Mouse (Mus musculus) retina, postnatal 1 day (tissue): ENCODE data around the gene Igf1r.
"Not testable (repeated sequence)": the region's sequence is repeated elsewhere in the genome, so short reads cannot be mapped to it uniquely, and the experiment has no call there.

Source experiments
- DNase-seq: peaks from one replicate; pipeline ENCODE4 v3.0.0-alpha.2; 2012

The Igf1r gene

DNA sequence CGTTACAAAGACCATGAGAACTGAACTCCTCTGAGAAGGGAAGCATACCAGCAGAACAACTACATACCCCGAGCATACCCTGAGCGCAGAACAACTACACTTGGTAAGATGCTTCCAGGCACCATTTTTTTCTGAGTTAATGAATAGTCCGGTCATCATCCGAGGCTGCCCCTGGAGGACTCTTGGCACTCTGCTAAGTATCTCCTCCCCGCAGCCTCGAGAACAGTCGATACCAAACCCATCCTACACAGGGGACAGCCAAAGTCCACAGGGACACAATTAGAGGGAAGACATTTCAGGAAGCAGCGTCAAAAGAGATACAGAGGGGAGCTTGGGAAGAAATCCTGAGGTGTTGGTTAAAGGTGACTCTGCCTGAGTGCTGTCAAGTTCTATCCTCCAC is 288.6 kb downstream of the Igf1r start:
- no peak for DNase-seq

DNA sequence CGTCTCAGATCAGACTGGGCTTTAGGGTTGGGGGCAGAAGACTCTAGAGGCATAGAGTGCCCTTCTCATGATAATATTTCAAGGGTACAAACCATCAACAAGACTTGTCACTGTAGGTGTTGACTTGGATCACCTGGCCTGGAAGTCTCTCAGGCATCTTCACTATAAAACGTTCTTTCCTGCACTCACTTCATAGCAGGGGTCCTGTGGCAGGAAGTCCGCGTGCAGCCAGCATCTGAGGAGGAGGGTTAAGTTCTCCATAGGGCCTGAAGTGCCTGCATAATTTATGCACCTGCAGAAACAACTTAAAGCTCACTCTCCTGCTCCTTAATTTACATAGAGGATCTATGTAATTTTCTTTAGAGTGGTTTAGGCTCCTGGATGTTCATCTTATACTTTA is 293.1 kb downstream of the Igf1r start:
- DNase-seq, result no peak

DNA sequence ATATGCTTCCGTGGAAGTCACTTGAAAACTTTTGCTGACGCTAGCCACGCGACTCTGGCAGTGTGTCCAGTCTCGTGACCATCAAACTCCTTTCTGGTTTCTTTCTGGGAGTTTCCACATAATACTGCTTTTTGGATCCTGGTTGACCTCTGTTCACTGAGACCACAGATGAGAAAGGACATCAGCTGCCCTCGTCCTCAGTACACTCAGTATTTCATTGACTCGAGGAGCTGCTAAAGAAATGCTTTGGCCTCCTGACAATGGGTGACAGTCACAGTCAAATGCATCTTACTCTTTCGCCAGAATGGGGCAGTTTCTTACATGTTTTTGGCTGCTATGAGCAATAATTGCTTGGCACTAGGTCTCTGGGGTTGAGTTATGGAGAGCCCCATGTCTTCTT is 293.6 kb downstream of the Igf1r start:
- DNase-seq, result no peak

DNA sequence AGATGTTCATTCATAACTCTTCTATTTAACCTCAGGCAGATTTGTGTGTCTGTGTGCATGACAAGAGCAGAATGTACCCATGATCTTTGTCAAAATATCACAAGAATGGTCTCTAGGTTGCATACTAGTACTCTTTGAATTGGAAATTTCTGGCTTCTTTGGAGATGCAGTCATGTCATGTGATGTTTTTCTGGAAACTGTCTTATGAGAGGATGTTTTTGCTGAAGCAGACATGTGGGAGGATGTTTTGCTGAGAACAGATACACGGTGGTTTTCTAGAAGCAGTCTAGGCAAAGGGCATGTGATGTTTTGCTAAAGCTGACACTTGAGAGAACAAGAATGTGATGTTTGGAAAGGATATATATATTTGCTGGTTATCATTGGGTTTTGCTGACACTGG is 297.8 kb downstream of the Igf1r start:
- no peak for DNase-seq

DNA sequence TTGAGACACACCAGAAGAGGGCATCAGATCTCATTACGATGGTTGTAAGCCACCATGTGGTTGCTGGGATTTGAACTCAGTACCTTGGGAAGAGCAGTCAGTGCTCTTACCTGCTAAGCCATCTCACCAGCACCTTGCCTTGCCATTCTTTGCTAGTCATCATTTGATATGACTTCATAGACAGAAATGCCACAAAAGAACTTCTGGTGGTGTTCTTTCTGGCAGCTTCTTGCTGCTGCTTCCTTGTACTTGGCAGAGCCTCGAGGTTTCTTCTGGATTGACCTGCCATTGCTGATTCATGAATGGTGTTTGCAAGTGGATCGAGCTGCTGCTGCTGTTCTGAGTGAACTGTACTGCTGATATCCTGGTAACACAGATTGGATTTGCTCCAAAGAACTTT is 298.3 kb downstream of the Igf1r start:
- no peak for DNase-seq

DNA sequence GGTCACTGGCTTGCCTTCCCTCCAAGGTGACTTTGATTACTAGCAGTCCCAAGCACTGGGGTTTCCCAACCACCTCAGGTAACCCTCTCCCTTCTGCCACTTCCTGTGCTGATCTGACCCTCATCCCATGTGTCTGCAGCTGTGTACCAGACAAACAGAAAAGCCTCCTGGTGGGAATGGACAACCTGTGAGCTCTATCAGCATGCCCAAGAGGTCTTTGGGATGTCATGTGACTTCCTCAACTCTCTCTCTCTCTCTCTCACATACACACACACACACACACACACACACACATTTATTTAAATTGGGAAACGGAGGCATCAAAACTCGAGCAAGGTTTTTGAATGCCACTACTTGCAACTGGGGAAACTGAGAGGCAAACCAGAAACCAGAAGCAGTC is 305.1 kb downstream of the Igf1r start:
- DNase-seq, result no peak

DNA sequence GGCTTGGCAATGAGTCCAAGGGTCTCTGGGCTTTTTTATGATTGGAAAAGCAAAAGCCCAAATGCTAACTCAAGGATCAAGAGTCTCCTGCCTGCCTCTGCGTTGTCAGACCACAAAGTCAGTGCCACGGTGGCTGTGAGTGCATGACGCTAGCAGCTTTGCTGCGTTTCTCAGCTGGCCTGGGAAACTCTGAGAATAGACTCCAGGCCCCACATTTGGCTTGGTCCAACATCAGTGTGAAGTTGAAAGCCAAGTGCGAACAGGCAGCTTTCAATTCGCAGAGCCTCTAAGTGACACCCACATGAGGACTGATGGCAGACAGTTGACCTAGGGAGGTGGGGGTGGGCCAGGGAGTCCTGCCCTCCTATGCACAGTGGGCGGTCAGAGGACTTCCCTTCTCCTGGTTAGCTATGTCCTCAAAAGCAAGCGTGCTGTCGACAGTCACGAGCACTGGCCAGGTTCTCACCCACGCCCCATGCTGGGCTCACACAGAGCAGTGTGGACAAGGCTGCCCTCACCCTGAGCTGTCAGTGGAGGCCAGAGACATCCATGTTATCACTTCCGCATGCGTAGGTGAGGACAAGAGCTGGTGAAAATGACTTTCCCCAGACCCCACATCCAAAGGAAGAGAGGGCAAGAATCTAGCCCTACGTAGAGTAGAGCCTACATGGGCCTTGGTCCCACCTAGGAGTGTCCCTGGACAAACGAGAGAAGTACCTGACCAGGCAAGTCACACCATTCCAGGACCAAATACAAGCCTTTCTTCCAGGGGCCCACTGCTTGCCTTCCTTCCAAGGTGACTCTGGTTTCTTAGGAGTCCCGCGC is 305.9 kb downstream of the Igf1r start:
- no peak for DNase-seq

DNA sequence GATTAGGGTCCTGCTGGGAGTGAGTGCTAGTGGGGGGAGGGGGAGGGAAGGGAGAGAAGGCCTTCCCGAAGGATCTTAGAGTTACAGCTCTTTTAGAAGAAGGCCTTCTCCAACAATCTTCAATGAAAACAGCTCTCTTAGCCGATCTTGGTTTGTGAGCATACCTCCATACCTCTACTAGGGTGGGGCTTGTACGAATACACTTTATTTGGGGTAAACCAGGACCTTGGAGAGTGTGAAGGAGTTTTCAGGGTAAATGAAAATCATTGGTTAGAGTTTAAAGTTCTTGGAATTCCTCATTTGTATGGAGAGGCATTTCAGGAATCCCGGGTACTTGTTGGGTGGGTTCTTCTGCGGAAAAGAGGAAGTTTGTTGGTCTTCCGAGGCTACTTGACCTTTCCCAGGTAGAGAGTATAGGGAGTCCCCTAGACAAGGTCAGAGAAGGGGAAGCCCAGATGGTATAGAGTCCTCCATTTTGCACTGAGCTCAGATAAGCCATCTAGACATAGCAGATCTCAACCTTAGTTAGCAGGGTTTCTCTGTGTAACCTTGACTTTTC is 307.0 kb downstream of the Igf1r start:
- no peak for DNase-seq

DNA sequence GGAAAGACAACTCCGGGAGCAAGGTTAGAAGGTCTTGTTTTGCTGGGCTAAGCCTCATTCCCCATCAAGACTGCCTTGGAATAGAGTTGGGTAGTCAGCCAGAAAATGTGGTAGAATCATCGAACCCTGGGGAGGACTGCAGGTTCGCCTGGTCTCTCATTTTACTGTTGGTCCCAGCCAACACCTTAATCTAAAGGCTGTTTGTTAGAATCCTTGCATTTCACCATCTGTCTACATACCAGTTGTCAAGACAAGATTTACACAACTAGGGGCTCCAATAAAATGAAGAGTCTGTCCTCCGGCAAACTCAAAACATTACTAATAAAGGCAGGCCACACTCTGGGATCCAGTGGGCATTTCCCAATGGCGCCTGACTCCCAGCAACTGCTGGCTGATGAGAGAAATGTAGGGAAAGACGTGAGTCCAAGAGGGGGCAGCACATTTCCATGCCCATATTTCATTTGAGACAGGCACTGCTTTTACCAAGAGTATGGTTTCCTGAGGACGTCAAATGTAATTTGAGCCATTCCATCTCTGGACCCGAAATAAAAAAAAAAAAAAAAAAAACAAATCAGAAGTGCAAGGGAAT is 310.1 kb downstream of the Igf1r start:
- no peak for DNase-seq

DNA sequence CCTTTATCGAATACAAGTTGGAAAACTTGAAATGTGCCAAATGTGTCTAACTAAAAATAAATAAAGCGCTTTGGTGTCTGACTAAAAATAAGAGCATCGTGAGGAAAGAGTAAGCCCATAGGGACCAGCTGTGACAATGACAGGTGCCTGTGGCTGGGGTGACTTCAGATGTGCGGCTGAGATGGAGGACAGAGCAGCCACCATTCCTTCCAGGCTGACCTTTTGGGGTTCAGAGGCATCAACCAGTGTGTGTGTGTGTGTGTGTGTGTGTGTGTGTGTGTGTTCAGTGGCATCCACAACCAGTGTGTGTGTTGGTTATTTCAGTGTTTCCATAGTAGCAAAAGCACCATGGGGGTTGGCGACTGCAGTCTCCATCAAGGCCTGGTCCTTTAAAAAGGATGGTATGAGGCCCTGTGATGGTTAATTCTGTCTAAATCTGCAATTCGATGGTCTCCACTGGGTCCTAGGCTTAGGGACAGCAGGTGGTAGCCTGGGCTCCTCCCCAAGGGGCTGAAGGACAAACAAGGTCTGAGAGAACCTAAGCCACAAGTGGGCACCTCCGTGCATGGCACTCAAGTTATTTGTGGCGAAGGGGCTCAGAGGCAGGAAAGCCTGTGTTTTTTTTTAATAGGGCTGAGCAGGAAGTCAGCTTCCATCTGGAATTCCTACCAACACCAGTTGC is 310.9 kb downstream of the Igf1r start:
- no peak for DNase-seq

DNA sequence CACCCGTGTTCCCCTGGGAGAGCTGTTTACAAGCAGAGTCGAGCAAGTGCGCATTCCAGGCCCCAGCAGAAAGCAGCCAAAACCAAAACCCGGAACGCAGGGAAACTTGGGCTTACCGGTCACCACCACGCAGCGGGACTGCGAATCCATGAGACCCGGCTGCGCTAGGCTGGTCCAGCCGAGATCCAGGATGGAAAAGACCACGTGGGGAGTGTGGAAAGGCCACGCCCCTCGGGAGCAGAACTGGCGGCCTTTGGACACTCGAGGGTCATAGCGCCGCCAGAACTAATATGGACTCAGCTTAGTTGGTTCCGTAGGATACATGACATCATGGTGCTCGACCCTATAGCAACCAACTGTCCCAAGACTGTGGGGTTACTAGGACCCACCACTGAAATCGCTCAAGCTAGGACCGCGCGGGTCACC is 311.4 kb downstream of the Igf1r start, which contains the start of gene Pgpep1l:
Gene Pgpep1l (minus strand): TSS at position 206 of the 426 bp plus-strand sequence.
- peak; percentile 71 for DNase-seq

DNA sequence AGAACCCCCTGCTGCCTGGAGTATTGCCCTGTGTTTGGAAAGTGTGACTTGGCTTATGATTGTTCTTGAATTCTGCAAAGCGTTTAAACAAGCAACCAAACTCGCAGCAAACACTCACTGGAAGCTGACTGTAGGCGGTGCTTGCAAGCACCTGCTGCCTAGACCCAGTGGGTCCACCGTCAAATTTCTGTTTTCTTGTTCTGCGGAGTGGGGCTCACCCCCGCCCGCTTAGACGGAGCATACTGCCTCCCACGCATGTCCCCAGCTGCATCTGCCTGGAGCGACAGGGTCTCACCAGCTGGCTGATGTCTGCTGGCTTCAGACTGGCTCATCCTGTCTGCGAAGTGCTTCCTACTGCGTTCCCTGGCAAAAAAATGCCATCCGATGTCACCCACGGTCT is 311.9 kb downstream of the Igf1r start:
- DNase-seq, result peak; percentile 61

DNA sequence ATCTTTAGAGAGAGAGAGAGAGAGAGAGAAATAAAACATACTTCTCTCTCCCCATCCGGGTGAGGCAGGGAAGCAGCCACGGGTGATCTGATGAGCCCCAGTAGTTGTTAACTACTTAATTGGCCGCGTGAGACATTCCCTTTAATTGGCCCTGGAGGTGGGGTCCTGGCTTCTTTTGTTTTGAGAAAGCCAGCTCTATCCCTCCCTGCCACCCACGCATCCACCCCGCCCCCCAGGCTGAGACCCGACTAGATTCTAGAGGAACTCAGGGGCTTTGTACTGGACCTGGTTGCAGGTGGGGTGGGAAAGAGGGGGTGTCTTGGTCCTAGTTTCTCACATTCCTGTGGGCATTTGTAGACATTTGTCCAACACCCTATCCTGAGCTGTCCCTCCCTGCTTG is 312.8 kb downstream of the Igf1r start:
- DNase-seq, result peak; percentile 68

DNA sequence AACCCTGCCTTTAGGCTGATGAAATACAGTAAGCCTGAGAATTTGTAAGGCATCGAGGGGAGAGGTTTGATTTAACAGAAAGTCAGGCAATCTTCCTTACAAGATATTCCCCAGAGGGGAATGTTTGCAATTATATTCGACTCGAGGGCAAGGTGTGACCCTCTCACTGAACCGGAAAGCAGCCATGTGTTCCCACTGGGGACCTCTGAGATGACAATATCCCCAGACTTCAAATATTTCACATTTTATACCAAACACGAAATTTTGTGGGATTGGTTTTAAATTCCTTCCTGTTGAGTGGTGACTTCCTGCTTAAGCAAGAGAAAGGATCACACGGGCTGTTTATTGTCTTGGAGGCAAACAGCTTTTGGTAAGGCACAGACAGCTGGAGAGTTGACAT is 314.1 kb downstream of the Igf1r start:
- DNase-seq, result no peak

DNA sequence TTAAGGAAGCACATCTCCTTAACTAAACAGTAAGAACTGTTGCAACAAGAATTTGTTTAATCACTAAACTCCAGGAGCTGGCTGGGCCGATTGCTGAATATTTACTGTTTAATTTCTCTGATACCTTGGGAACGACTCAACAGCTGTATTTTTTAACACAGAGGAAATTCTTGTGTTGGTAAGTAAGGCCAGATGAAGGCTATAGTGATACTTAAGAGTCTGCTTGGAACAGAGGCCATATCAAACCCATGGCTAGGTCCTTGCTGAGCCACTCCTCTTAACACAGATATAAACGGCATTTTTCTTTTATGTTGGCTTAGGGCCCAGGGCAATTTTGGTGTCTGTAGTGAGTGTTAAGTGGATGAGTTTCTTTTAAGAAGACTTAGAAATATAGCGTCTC is 317.9 kb downstream of the Igf1r start:
- DNase-seq, result no peak

DNA sequence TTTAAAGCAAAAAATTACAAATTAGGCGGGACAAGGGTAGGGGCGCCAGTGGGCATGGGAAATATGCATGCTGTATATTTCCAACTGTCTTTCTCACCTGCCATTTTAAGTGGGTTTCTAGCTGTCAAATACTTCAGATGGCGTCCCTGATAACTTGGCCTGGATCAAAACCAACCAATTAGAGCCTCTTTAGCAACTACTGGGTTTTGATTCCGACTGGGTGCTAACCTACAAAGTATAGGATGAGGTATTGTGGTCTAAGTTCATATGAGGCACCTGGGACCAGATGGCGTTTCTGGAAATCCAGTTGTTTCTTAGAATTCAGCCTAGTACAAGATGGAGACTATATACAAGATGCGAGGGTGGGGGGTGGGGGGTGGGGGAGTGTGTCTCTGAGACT is 319.2 kb downstream of the Igf1r start:
- DNase-seq, result no peak

DNA sequence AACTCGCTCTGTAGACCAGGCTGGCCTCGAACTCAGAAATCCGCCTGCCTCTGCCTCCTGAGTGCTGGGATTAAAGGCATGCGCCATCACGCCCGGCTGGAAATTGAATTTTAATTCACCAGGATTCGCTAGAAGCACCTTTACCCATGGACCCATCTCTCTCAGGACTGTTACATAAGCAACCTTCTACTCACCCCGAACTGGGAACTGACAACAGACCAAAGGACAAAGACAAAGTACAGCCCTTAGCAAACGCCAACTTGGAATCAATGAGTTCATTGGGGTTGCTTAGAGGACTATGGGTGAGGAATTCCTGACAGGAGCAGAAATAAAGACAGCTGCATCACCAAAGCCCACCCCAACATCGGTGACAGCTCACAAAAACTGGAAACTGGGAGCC is 320.0 kb downstream of the Igf1r start:
- no peak for DNase-seq

DNA sequence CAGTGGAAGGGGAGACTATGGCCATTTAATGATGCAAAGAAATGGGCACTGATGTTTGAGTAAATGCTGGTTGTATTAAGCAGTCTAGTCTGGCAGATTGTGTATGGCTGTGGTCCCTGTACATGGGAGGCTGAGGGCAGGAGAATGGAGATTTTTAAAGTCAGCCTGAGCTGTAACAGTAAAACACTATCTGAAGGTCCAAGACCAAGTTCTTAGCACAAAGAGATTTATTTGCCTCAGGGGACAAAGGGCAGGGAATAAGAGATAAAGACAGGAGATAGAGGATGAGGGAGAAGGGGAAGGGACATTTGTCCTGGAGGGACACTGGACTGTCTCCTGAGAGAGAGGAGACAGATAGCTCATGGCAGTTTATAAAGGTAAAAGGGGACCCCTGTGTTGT is 320.9 kb downstream of the Igf1r start, which contains the start of gene Fam169b:
Gene Fam169b (plus strand): TSS at position 325 of the 400 bp plus-strand sequence.
- DNase-seq, result no peak

DNA sequence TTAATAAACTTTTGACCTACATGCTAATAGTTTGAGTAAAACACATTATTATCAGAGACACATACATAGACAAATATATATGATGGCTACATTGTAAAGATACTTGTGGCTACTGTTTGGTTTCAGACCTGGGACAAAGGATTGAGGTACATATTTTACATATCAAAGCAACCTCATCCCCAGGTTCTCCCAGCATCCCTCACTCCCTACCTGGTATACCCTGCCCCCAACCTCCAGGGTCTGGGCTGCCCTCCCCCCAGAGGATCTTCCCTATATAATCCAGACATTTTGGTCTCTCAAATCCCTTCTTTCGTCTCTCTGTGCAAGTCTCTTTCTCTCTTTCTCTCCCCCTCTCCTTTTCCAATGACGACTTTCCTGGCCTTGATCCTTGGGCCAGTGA is 321.6 kb downstream of the Igf1r start:
- no peak for DNase-seq

DNA sequence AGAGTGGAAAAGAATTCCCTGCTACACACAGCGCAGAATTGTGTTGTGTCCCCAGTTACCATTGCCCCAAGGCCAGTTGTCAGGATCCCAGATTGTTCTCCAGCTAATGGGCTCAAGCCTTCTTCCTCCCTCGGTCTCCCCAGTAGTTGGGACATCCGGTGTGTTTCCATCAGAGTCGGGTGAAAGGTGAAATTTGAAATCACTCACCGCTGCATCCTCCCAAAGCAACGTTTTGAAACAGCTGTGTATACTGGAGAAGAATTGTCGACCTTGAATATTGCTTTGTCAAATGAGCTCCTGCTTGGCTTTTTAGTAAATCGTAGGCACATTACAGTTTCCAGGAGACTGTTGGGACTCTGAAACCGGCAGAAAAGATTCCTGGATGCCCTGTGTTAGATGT is 322.3 kb downstream of the Igf1r start:
- DNase-seq, result no peak

DNA sequence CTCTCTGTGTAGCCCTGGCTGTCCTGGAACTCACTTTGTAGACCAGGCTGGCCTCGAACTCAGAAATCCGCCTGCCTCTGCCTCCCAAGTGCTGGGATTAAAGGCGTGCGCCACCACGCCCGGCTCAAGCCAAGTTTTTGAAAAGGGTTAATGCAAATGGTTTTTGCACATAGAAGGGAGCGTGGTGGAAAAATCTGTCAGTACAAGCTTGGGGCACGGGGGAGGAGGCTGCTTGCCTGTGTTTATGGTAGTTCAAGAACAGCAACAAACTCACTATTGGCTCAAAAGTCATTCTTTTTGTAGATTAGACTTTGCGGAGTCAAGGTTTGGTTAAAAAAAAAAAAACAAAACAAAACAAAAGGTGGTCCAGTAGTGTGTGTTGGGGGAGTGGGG is 322.8 kb downstream of the Igf1r start:
- not testable (repeated sequence) for DNase-seq

DNA sequence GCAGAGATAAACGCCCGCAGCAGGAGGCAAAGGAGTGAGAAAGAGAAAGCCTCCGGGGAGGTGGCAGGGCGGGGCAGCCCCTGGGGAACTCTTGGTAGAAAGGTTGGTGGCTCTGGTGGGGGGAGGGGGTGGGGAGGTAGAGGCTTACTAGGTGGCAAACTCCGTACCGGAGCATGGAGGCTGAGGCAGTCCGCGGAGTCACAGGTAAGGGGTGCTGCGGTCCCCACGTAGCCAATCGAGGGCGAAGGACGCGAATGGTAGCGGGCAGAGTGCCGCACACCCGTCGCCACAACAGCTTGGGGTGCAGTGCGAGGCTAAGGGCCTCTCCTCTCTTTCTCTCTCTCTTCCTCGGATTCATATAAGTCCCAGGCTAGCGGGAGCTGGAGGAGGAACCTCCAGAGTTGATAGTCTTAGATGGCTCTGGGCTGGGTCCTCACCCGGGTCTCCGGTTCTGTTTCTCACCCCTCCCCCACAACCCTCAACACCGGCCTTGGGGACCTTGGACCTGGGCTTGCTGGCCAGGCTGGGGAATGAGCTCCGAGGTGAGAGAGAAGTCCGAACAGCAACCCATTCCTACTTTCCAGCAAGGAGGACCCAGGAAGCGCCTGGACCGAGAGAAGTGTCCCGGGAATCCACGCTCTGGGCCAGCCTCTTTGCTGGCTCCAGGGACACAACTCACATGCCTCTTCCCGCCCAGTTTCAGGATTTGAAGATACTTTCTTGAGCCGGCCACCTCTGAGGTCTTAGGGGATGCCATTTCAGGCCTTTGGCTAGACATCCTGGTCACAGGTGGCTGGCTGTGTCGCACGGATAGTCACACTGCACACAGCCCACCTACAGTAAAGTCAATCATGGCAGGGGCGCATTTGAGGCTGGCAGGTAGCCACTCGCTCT is 323.5 kb downstream of the Igf1r start:
- DNase-seq, result peak; percentile 32
